Mouse (Mus musculus) gastrocnemius, postnatal 4 days (tissue): ENCODE data around the gene Pdcd10. TPM values are rescaled to one million over a fixed set of nuclear protein-coding genes. Genes with fewer than 3 reads are reported as not detected.

ENCODE experiments used
- DNase-seq, 2 experiments: peaks; one replicate each; pipeline ENCODE4 v3.0.0; 2021 to 2022; ENCODE audit warnings: low spot score in 2 of 2, mixed read lengths in 2 of 2
- long read RNA-seq, 2 experiments: library from polyadenylated mRNA; stranded (forward); transcript quantifications; one replicate each; pipeline ENCODE4 v2.0.0; 2021
- total RNA-seq, 2 experiments: library from RNA; stranded (reverse); gene quantifications; 2 replicates each; pipeline ENCODE4 v1.2.3; 2021

The Pdcd10 gene
- 10 to 100 TPM; 34.7 to 39.7 TPM for total RNA-seq
- long read RNA-seq, experiment 1, transcript Pdcd10-205 (8 exons, 1,927 nt), result major isoform, 39 of 45 reads
- long read RNA-seq, experiment 1, partial matches to known transcripts, result 0 of 45 reads
- long read RNA-seq, experiment 1, other reads (novel, unspliced or antisense), result 6 of 45 reads
- long read RNA-seq, experiment 2, transcript Pdcd10-205 (8 exons, 1,927 nt), result major isoform, 19 of 24 reads
- long read RNA-seq, experiment 2, partial matches to known transcripts, result 1 of 24 reads
- long read RNA-seq, experiment 2, other reads (novel, unspliced or antisense), result 3 of 24 reads

DNA sequence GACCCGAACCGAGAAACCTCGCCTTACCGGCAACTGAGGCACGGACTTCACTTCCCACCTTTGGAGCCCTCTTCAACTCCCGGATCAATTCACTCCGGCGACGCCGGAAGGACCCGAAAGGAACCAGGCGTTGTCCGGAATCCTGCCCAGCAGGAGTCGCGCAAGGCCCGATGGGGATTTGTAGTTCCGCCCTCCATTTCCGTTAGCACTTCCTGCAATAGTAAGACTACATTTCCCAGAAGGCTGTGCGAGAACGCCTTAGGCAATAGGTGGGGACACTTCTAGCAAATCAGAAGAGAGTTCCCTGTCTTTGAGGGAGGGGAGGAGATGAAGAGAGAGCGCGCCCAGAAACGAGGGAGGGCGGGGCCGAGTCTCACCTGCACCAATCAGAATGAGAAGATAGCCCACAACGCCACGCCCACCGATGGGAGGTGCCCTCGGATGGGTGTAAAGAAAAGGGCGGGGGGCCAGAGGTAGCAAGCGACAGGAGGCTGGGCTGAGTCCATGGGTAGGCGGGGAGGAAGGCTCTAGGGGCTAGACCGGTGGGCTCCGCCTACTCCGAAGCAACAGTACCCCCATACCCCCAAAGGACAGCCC is at the start of gene Pdcd10:
Gene Pdcd10 (minus strand): TSS at position 162 of the 597 bp plus-strand sequence.
- DNase-seq, result peak; percentile 92 to 97

DNA sequence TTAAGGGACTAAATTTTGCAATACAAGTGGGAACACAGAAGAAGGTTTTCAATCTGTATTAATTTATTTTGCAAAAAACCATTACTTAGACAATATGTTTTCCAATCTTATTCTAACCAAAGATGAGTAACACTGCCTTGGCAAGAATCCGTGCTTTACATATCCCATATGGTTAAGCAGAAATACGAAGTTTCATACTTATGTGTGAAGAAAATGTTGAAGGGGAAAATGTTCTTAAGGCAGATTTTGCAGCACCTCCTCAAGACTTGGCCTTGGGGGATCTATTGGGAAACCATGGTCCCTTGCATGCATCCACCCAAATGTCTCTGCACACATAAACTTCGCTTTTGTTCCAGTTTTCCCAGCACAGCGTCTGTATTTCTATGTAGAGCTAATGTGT is 28.2 kb upstream of the Pdcd10 start:
- no peak for DNase-seq

DNA sequence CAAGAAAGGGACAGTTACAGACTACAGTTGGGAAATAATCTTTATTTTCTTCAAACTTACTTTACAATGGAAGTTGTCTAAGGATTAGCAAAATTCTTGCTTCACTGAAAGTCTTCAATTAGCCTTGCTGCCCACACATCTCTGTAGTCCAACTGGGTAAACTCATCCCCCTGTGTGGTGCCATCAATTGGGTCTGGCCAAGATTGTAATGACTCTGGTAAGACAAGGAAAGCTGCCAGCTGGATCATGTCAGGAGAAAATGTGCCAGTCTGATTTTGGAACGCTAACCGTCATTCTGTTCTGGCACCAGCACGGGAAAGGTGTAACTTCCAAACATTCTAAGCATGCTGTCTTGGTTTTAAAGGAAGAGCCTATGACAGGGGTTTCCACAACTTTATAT is 26.6 kb upstream of the Pdcd10 start:
- DNase-seq, result no peak

DNA sequence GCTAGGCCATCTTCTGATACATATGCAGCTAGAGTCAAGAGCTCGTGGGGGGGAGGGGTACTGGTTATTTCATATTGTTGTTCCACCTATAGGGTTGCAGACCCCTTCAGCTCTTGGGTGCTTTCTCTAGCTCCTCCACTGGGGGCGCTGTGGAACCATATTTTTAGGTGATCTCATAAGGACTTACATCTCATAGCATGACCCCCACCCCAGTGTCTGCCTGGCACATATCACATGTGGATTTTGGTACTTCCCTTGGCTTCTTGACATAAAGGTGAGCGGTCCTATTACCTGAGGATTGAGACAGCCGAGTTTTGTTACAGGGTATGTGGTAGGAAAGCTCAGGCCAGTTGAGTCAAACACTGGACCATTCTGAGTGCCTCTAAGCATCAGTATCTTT is 22.7 kb upstream of the Pdcd10 start:
- DNase-seq, result no peak

DNA sequence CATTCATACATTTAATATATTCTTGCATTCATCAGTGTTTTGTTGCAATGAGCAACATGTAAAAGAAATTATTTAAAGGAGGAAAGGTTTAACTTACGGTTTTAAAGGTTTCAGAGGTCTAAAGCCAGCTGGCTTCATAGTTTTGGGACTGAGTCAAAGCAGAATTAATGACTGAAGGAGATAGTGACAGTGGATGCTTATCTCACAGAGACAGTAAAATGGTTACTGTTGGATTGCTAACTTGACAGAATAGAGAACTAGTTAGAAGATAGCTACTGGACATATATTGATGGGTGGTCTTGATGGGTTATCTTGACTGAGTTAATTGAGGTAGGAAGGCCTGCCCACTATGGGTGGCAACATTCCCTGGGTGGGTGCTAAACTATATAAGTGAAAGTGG is 18.9 kb upstream of the Pdcd10 start:
- no peak for DNase-seq

DNA sequence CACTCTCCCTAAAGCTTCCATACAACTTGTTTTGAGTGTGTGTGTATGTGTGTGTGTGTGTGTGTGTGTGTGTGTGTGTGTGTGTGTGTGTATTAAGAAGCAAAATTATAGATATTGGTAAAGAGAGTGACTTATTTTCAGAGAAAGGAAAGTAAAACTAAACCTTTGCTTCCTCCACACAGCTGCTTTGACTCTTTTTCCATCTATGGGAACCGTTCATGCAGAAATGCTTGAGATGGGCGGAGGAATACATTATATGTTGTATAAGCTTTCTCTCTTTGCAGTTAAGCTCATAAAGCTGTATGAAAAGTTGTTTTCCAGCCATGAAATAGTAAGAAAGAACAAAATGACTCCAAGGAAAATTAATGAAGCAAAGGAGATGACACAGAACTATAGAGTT is 17.4 kb upstream of the Pdcd10 start:
- DNase-seq, result no peak

DNA sequence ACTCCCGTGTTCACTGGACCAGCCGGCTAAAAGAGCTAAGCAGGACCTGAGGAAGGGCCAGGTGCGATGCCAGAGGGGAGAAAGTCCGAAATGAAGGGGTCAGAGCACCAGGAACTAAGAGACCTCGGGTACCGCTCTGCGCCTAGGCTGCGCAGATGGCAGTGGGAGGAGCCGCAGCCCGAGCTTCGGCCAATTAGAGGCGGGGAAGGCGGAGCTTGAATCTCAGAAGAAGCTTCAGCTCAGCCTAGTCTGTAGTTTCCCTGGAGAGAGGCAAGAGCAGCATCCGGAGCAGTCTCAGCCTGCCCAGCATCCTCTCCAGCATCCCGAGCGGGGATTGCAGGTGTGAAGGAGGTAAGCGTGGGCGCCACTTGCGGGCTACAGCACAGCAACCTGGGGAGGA is 636 bp upstream of the Pdcd10 start, which contains the start of gene Serpini1:
Gene Serpini1 (plus strand): TSS at position 256 of the 400 bp plus-strand sequence.
- DNase-seq, result peak; percentile 57 to 83

DNA sequence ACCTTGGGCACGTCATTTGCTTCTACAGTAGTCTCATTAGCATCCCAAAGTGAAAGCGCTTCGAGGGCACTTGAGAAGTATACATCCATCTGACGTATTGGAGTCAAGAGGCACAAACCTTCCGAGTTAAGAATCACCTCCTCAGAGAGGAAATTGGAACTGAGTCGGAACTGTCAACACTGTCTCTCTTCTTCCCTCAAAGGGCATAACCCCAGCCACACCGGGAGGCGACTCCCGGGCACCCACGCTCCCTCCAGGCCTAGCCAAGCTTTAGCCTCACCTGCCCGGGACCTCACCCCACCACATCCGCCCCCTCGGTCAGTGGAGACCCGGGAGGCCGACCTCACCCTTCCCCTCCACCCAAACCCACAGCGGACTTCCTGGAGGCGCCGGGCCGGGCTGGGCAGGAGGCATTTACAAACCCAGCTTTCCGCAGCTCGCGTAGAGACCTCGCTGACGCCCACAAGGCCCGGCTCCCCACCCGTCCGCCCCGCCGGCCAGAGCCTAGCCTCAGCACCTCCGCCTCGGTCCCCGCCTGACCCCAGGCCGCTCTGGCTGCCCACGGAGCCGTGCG is 448 bp downstream of the Pdcd10 start:
- peak in 1 of 2 experiments; percentile 28 for DNase-seq

DNA sequence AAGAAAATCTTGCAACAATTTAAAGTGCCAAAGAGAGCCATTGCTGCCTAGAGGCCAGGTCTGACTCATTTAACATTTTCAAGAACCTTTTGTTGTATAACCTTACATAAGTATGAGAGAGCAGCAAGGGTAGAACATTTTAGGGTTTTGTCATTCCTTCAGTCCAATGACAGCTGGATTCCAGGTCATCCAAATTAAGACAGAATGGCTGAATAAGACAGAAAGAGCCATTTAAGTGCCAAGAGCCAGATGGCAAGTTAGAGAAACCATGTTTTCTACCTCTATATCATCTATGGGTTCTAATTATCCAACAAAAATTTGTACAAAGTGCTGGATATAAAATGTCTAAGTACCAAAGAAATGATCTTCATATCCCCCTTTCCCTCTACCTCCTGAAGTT is 5.4 kb downstream of the Pdcd10 start:
- no peak for DNase-seq

DNA sequence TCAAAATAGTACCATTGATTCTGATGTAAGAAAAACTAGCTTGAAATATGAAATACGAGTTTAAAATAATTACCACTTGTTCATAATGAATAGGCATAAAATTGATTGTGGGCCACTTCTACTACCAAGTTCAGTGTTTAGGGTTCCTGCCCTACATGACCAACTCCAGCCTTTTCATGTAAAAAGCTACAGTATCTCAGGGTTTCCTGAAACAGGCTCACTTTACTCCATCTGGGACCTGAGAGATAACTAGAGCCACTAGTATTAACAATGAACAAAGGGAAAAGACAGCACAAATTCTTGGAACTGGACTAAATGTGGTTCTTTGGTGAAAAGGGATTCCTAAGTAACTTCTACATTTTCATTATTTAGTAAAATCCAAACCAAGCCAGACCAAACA is 12.4 kb downstream of the Pdcd10 start:
- DNase-seq, result no peak

DNA sequence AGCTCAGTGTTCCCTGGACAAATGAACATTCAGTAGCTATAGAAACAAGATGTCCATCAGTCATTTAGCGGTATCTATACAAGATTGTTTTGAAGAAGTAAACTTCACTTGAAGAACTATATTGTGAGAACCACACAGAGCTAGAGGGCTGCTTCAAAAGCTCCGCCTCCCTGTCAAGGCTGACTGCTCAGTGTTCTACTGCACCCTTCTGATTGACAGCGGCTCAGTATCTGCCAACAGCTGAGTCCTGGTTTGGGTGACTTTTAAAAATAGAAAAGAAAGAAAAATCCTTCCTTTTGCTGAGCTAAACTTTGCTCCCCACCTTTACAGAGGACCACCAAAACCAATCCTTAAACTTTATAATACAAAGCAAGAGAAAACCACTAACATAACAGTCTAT is 13.8 kb downstream of the Pdcd10 start:
- DNase-seq, result no peak

DNA sequence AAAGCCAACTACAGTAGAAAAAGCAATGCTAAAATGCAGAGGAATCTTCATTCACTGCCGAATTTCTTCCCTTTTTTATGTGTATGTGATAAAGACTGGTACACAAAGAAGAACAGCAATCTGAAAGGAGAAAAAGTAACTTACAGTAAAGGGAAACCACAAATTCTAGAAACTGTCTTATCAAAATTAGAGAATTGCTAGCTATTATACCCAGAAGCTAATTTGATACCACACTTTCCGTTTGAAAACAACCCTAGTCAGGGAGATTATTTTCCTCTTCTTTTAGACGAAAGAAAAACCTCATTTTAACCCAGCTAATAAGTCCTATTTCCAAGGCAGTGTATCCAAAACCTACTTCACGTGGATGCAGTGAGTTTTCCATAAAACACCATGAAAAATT is 15.4 kb downstream of the Pdcd10 start:
- no peak for DNase-seq

DNA sequence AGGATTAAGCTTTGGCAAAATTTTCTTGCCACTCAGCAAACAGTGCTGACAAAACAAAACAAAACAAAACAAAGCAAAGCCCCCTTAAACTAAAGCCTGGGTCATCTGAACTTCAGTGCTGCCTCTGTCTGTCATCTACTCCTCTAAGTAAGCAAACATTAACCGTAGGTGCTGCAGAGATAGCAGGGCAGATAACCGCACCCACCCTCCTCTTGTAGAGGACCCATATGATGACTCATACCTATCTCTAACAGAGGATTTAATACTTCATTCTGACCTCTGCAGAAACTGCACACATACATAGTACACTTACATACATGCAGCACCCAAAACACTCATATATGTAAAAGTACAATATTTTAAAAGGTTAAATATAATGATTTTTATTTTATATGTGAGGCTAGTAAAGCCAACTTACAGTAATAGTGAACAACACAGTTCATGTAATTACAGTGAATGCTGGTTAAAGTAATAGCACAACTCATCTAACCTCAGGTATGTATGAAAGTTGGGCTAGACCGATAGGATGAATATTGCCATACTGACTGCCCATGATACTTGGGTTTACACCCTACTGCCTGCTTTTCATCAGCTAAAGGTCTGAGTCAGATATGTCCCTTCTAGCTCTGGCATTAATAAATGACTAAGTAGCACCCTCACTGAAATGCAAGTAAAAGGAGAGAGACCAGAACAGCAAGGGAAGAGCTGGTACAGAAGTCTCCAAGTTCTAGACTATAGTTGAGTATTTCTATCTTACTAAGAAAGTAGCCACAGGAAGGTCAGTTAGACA is 22.4 kb downstream of the Pdcd10 start:
- no peak for DNase-seq

DNA sequence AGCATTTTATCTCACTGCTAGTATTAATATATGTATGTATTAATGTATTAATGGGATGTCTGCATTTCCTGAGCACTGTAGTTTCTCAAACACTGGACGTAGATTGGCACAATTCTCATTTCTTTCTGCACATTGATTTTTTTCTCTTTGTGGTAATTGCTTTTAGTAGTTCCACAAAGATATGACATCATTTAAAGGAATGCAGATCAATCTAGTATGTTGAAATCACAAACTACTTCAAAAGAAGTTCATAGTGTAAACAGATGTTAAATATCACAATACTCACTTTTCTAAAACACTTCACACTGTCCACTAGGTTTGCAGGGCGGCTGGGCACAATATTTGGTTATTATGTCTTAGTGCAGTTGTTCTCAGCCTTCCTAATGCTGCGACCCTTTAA is 25.6 kb downstream of the Pdcd10 start:
- DNase-seq, result no peak

DNA sequence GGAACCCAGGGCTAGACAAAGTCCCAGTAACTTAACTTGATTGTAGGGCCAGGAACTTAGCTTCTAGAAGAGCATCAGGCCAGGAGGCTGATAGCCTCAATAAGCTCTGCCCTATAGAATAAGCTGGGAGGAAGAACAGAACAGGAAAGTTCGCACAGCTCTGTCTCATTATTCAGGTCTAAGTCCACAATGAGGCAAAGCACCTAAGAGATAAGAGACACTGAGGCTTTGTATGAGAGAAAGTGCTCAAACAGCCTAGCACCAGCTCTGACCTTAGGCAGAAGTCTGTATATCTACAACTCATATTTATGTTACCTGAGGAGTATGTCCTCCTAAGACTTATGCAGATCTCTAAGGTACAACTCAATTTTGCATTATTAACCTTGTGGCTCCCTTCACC is 34.1 kb downstream of the Pdcd10 start:
- DNase-seq, result no peak

DNA sequence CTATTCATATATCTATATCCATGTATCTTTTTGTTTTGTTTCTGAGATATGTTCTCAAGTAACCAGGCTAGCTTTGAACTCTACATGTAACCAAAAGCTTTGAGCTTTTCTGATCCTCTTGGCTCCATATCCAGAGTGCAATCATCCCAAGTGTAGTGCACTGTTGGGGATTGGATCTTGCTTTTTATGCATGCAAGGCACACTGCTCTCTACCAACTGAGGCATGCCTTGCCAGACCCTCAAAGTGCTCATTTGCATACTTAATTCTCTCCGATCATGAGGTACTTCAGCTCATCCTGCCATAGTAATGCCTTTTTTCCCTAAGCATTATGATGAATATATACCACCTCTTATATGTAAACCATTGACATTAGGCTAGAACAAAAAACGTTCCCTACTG is 35.3 kb downstream of the Pdcd10 start:
- DNase-seq, result no peak

DNA sequence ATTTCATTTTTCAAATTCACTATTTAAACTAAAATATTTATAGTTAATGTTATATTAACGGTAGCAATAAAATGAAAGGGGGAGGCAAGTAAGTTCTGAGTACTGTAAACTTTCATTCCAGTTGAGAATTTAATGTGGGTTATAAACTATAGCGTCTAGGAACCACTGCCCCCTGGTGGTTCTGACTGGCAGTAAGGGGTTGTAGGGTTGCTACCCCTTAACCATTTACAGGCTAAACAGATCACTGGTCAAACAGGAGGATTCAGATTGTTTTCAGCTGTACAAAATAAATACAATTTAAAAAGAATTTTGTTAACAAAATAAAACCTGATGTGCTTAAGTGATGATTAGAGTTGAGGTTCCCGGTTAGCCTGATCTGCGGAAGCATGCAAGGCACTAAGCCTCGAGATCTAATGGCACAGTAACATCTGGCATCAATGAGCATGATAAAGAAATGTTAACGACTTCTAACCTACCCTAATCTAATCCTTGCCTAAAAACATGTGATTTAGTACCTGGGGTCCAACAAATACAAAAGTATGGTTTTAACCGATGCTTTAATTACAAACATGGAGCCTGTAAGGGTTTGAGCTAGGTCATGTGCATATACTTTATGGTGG is 38.9 kb downstream of the Pdcd10 start:
- DNase-seq, result peak in 1 of 2 experiments; percentile 38

DNA sequence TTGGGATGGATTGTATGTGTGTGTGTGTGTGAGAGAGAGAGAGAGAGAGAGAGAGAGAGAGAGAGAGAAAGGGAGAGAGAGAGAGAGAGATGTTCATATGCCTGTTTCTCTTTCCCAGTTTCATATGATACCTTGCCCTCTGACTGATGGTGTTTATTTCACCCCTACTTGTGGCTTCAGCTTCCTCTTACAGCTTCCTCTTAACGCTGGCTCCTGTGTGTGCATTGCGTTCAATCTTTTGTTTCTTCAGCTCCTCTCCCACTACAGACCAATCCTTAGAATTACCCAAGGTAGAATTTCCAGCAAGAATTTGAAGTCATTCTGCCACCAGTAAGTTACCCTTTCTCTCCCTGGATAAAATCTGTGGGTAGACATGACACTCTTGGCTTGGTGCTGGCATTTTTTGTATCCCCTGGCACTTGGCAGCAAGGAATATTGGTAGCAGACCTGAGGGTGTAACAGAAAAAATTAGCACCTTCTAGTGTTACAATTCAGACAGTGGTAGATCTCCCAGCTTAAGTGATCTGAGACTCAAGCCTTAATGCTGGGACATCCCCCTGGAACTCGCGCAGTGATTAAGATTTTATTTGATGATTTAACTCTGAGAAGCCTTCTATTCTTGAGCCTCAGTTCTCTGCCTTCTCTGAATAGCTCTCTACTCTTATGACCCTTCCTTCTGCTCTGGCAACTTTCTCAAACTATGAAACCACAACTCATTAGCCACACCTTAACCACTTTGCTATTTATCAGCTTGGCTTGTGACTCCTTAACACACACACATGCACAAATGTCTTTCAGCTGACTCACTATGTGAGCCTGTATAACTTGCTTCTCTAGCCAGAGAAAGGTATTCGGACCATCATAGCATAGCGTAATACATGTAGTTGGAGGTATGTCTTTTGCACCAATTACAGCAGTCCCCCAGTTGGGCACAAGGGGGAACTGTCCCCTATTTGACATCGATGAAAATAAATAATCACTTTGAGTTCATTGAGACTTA is 57.4 kb downstream of the Pdcd10 start:
- DNase-seq, result no peak

DNA sequence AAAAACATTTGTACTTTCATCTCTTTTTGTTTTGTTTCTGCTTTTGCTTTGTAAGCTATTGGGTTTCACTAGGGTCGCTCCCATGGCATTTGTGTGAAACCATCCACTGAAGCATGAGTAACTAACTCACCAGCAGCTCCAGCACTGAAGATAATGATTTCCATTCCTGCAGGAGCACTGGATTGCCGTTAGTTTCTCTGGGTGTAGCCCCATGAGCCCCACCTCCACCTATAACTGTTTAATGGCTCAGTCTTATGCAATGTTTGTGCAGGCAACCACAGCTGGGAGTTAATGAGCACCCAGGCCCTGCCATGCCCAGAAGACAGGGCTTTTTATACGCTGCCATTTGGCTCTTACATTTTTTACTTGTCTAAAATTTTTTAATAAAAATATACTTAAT is 63.7 kb downstream of the Pdcd10 start:
- no peak for DNase-seq

DNA sequence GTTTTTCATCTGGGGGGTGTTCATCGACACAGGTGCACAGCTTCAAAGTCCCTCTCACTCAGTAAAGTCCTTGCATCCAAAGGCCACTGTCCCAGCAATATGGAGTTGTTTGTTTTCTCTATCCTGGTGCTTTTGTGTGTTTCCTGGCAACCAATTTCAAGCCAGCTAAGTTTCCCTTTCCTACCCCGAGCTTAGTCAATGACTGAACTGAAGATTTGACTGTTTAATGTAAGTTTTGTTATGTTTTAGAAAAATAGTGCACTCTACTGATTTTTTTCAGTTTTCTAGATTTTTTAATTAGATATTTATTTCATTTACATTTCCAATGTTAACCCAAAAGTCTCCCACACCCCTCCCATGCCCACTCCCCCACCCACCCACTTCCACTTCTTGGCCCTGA is 74.6 kb downstream of the Pdcd10 start, which contains the start of gene Wdr49:
Gene Wdr49 (minus strand): TSS at position 101 of the 400 bp plus-strand sequence.
- DNase-seq, result no peak
